Mouse (Mus musculus): ENCODE results near the gene Rab15.
A peak's percentile ranks its signal among the peaks of the same experiment; 100 is the strongest.

DNA sequence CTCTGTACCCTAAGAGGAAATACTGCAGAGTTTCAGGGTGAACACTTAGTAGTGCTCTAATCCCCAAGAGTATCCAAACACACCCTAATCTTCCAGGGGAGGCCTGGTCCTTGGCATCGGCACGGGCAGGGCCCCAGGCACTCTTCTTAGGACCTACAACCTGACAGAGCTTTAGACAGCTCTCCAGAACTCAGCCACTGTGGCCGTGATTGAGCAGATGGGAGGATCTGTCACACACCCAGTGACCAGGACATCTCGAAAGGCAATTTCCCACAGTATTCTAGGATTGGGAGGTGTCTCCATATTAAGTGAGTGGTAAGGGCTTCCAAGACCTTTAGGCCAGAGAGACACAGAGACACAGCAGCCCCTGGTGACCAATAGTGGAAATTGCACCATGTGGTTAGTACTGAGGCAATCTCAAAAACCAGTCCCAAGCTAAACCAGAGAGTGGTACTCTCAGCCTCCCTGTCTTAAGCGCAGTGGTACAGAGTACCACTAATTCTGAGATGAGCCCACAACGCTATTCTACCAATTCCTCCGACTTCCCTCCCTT is 18.9 kb downstream of the Rab15 start:
- TF ChIP-seq POLR2A (IDR thresholded peaks at IDR 0.05; ENCODE audit: low read depth, low read length) (no peak), CTCF (IDR thresholded peaks at IDR 0.05; ENCODE audit: extremely low read depth, insufficient read depth, insufficient read length, insufficient replicate concordance) (peak; percentile 37; the same call in 1 of the 2 replicates)
